Mouse (Mus musculus): ENCODE measurements around the gene Aasdhppt. TPM values are rescaled to one million over a fixed set of nuclear protein-coding genes. Genes with fewer than 3 reads are reported as not detected.

Aasdhppt gene
- polyA plus RNA-seq, 1 experiment from 2014 or later: 37.6 TPM

Small RNAs within 50 kb of the gene (microRNA-seq; reads per million reads assigned to microRNA genes)
- gene Gm22195: not detected

Other genes starting within 250 kb of the Aasdhppt start
- 6.4 and 8.1 TPM in 2 replicates for gene Kbtbd3, start 362 bp upstream of the Aasdhppt start, polyA plus RNA-seq (2014; fragmentation: Nextera tagmentation; extraction: Ambion mirVana)
- 43.3 and 50.1 TPM in 2 replicates for gene Msantd4, start 67.1 kb upstream of the Aasdhppt start, polyA plus RNA-seq (2014; fragmentation: Nextera tagmentation; extraction: Ambion mirVana)